Mouse (Mus musculus): ENCODE measurements around the gene Pcsk1n.
"Not testable (repeated sequence)": the region's sequence is repeated elsewhere in the genome, so short reads cannot be mapped to it uniquely, and the experiment has no call there.

Gene Pcsk1n

GRCm38 (mm10) chrX:7919601-7920383 lies at the start of gene Pcsk1n:
Gene Pcsk1n, plus strand, starts transcription at chrX:7919822.
- peak in 1 of 2 experiments; percentile 38 for DNase-seq (ENCODE audit: low spot score in 2 of 2)

GRCm38 (mm10) chrX:7869826-7870225 lies 49.8 kb upstream of the Pcsk1n start:
- no peak for DNase-seq (ENCODE audit: low spot score in 2 of 2)

- peak; percentile 77 to 82 for DNase-seq (ENCODE audit: low spot score in 2 of 2)
Observed at GRCm38 (mm10) chrX:7878007-7878419, 41.6 kb upstream of the Pcsk1n start, which contains the start of gene Pim2. Gene Pim2, plus strand, starts transcription at chrX:7878262.

- DNase-seq (ENCODE audit: low spot score in 2 of 2) = no peak
Observed at GRCm38 (mm10) chrX:7878495-7878894, 41.1 kb upstream of the Pcsk1n start.

- DNase-seq (ENCODE audit: low spot score in 2 of 2) = peak; percentile 35 to 52
Observed at GRCm38 (mm10) chrX:7879819-7880218, 39.8 kb upstream of the Pcsk1n start.

- DNase-seq (ENCODE audit: low spot score in 2 of 2) = peak; percentile 70 to 80
Observed at GRCm38 (mm10) chrX:7883841-7884567, 35.6 kb upstream of the Pcsk1n start, which contains the start of gene Slc35a2. Gene Slc35a2, plus strand, starts transcription at chrX:7884028.

GRCm38 (mm10) chrX:7898211-7898610 lies 21.4 kb upstream of the Pcsk1n start:
- no peak for DNase-seq (ENCODE audit: low spot score in 2 of 2)

- DNase-seq (ENCODE audit: low spot score in 2 of 2) = peak; percentile 81 to 88
Observed at GRCm38 (mm10) chrX:7898880-7899874, 20.4 kb upstream of the Pcsk1n start, which contains the start of the genes Pqbp1 and Timm17b. Gene Pqbp1, minus strand, starts transcription at chrX:7899269. Gene Timm17b, plus strand, starts transcription at chrX:7899357.

- no peak for DNase-seq (ENCODE audit: low spot score in 2 of 2)
Observed at GRCm38 (mm10) chrX:7904441-7904840, 15.2 kb upstream of the Pcsk1n start.

GRCm38 (mm10) chrX:7907735-7908134 lies 11.9 kb upstream of the Pcsk1n start, which contains the start of gene Gm10491:
Gene Gm10491, minus strand, starts transcription at chrX:7907835.
- no peak for DNase-seq (ENCODE audit: low spot score in 2 of 2)

GRCm38 (mm10) chrX:7909242-7909641 lies 10.4 kb upstream of the Pcsk1n start, which contains the start of gene Gm10490:
Gene Gm10490, plus strand, starts transcription at chrX:7909542.
- not testable (repeated sequence) for DNase-seq (ENCODE audit: low spot score in 2 of 2)

- no peak for DNase-seq (ENCODE audit: low spot score in 2 of 2)
Observed at GRCm38 (mm10) chrX:7910473-7910872, 9.1 kb upstream of the Pcsk1n start.

GRCm38 (mm10) chrX:7915669-7916068 lies 4.0 kb upstream of the Pcsk1n start:
- not testable (repeated sequence) for DNase-seq (ENCODE audit: low spot score in 2 of 2)

- DNase-seq (ENCODE audit: low spot score in 2 of 2) = not testable (repeated sequence)
Observed at GRCm38 (mm10) chrX:7917960-7918359, 1.7 kb upstream of the Pcsk1n start.

GRCm38 (mm10) chrX:7922032-7922431 lies 2.4 kb downstream of the Pcsk1n start:
- DNase-seq (ENCODE audit: low spot score in 2 of 2) = no peak

- no peak for DNase-seq (ENCODE audit: low spot score in 2 of 2)
Observed at GRCm38 (mm10) chrX:7926266-7926665, 6.6 kb downstream of the Pcsk1n start.

- no peak for DNase-seq (ENCODE audit: low spot score in 2 of 2)
Observed at GRCm38 (mm10) chrX:7927116-7927515, 7.5 kb downstream of the Pcsk1n start.

GRCm38 (mm10) chrX:7928270-7928790 lies 8.7 kb downstream of the Pcsk1n start, which contains the start of gene Eras:
Gene Eras, minus strand, starts transcription at chrX:7928607.
- no peak for DNase-seq (ENCODE audit: low spot score in 2 of 2)

- no peak for DNase-seq (ENCODE audit: low spot score in 2 of 2)
Observed at GRCm38 (mm10) chrX:7936874-7937273, 17.3 kb downstream of the Pcsk1n start.

GRCm38 (mm10) chrX:7937667-7938066 lies 18.0 kb downstream of the Pcsk1n start:
- DNase-seq (ENCODE audit: low spot score in 2 of 2) = no peak

- DNase-seq (ENCODE audit: low spot score in 2 of 2) = no peak
Observed at GRCm38 (mm10) chrX:7945618-7946017, 26.0 kb downstream of the Pcsk1n start.

Data from frontal cortex, postnatal 14 days (tissue).